Mouse (Mus musculus): ENCODE data around the gene Defb7. TPM values are rescaled to one million over a fixed set of nuclear protein-coding genes. Genes with fewer than 3 reads are reported as not detected.

The Defb7 gene
- not detected for polyA plus RNA-seq (2017; shearing (Covaris generic))

GRCm38 (mm10) chr8:19494797-19495196 is at the start of gene Defb7:
Defb7 (plus strand) TSS chr8:19495097.

Other genes starting within 250 kb of the Defb7 start
- gene Defb5, start 247.5 kb upstream of the Defb7 start, polyA plus RNA-seq (2017; shearing (Covaris generic)) = not detected
- gene Defb3, start 201.7 kb upstream of the Defb7 start, polyA plus RNA-seq (2017; shearing (Covaris generic)) = not detected
- not detected for gene Defb8, start 47.5 kb upstream of the Defb7 start, polyA plus RNA-seq (2017; shearing (Covaris generic))
- gene 4930467E23Rik, start 234.5 kb downstream of the Defb7 start, polyA plus RNA-seq (2017; shearing (Covaris generic)) = not detected

All from naive thymus-derived CD4-positive, alpha-beta T cell, adult 5 months (primary cell).